9 mouse cellular contexts compared by ENCODE assay signal in genomic region chr9:61380258-61381062, GRCm38 (mm10). TPM values are rescaled to one million over a fixed set of nuclear protein-coding genes. Genes with fewer than 3 reads are reported as not detected.
DNase-seq lines count a peak whose midpoint lies in the region.
"Had no signal": no experiment of that assay in that cellular context is flagged by ENCODE, and none has a peak within 500 bp of the region (broad histone marks: within the 10 kb centered on the region; RNA-seq: fewer than 3 reads in every experiment).

No protein-coding gene starts in this region.

- intact Hi-C loops in heart, postnatal 14 days (cut with DNase I): no loop called here

- peaks cover 100% of the 10 kb centered on the region for H3K4me1 ChIP-seq in midbrain, embryonic 10.5 days

- no peaks in the 10 kb centered on the region for H3K9me3 ChIP-seq in midbrain, embryonic 10.5 days (replicated peaks)

- peaks cover 31% of the 10 kb centered on the region for H3K27me3 ChIP-seq in midbrain, embryonic 10.5 days (ENCODE audit: low read depth, poor library complexity, severe bottlenecking)

- peak overlapping the region; percentile 27; the same call in 1 of the 2 replicates for H3K4me3 ChIP-seq in midbrain, embryonic 10.5 days

- peaks cover 87% of the 10 kb centered on the region for H3K36me3 ChIP-seq in midbrain, embryonic 10.5 days

- H3K27ac ChIP-seq in midbrain, embryonic 10.5 days (replicated peaks): peak overlapping the region; percentile 57
- H3K27ac ChIP-seq: liver, embryonic 14.5 days had no signal

- DNase-seq in CD4-positive helper T cell, adult 2 months (ENCODE audit: low read depth, low spot score): peak; percentile 70
- peak; percentile 66 for DNase-seq in T-cell, adult 2 months (ENCODE audit: low spot score)
- peak; percentile 21 to 49 for DNase-seq in heart, postnatal 14 days
- DNase-seq in midbrain, embryonic 10.5 days (ENCODE audit: low spot score): no peak
- DNase-seq in urinary bladder, postnatal 4 days (ENCODE audit: low spot score in 2 of 2): no peak
- DNase-seq in left cerebral cortex, adult 9 months (ENCODE audit: low spot score in 2 of 2): no peak
- no peak for DNase-seq in right cerebral cortex, postnatal 4 days
- DNase-seq in kidney, adult 8-10 months: no peak

- 47% methylated on average over 18 of the region's 18 CpGs for WGBS in midbrain, embryonic 10.5 days

RNA-seq across cellular contexts. Expression of gene Tle3, which starts 8.3 kb away (rescaled TPM):
- total RNA-seq in heart, postnatal 14 days (2021): 10 to 100 TPM; 24.4 to 29.0 TPM
- polyA plus RNA-seq in midbrain, embryonic 10.5 days (2016; fragmentation: Nextera tagmentation; extraction: Ambion mirVana): 48.7 and 55.8 TPM in 2 replicates

Comparison
In these comparisons a context has a peak if more than half of its experiments do, and no peak if none do; other contexts are left out.
1. DNase-seq: peak in CD4-positive helper T cell, adult 2 months (single experiment), T-cell, adult 2 months (single experiment) and heart, postnatal 14 days (2 of 2); none in midbrain, embryonic 10.5 days (single experiment), urinary bladder, postnatal 4 days (0 of 2), left cerebral cortex, adult 9 months (0 of 2), right cerebral cortex, postnatal 4 days (single experiment) and kidney, adult 8-10 months (0 of 2).